Mouse (Mus musculus) bone marrow macrophage, adult 2 months (primary cell): Measurements from ENCODE around the gene Ttc28.

Experiments used
- CTCF ChIP-seq: IDR thresholded peaks from 2 replicates; pipeline ENCODE4 v1.5.1; 2012; ENCODE audit warnings: low read depth, mild to moderate bottlenecking, low read length, moderate library complexity
- POLR2A ChIP-seq: IDR thresholded peaks from 2 replicates; pipeline ENCODE4 v1.6.1; 2012; ENCODE audit warnings: mild to moderate bottlenecking, low read depth, low read length, borderline replicate concordance

DNA sequence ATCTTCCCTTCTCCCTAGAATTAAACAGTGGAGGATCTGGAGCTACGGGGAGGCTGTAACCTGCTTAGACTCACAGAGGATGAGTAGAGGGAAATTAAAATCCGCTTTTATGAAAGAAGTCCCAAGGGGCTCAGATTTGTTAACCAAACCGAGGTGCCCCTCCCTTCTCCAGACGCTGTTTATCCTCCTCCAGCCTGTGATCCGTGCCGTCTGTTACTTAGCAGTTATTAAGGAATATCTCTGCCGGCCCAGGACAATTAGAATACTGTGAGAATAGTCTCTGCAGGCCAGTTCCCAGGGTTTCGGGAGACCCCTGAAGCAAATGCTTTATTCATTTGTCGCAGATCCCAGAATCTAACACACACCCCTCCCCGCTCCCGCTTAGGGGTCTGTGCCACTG, 283.8 kb downstream of the Ttc28 start:
- TF ChIP-seq CTCF (no peak), POLR2A (no peak)
